Mouse (Mus musculus) gastrocnemius, adult 18-20 months (tissue): Measurements from ENCODE around the gene Nop10. TPM values are rescaled to one million over a fixed set of nuclear protein-coding genes. Genes with fewer than 3 reads are reported as not detected.
"Not testable (repeated sequence)": the region's sequence is repeated elsewhere in the genome, so short reads cannot be mapped to it uniquely, and the experiment has no call there.

Experiments
- DNase-seq: peaks from one replicate; pipeline ENCODE4 v3.0.0; 2021; ENCODE audit warnings: low spot score
- total RNA-seq, 2 experiments: library from RNA; stranded (reverse); gene quantifications; 2 replicates each; pipeline ENCODE4 v1.2.3; 2021

Gene Nop10
- total RNA-seq, 2 experiments from 2014 or later: 52.3 to 59.1 TPM

DNA sequence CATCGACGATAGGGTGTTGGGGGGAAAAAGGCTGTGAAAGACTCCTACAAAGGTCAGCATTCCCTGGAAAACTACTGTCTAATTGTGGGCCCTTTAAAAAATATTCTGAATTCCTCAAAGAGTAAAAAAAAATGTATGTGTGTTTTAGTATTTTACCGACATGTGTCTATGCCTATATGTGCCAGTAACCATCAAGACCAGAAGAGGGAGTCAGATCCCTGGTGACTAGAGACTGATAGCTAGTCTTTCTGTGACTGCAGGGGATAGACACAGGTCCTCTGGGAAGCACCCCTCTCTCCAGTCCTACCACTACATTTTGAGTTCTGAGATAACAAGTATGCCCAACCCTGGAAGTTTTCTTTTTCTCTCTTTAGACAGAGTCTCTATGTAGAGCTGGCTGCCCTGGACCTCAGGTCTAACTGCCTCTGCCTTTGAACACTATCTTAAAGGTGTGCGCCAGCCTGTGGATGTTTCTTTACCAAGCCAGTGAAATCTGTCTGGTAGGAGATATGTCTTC lies 1.1 kb downstream of the Nop10 start:
- DNase-seq: no peak

DNA sequence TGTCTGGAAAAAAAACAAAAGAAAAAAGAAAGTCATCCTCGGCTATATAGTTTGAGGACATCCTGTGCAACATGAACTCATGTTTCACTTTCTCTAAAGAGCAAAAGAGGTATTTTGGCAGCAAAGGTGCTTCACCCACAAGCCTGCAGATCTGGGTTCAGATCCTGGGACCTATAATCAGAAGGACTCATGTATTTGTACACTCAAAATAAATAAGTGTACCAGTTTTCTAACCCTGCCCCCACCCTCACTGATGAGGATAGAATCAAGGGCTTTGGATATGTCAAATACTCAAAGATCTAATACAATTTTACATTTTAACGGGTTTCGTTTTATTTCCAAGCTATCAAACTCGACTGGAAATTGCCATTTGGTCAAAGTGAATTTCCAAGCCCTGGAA lies 2.6 kb downstream of the Nop10 start:
- no peak for DNase-seq

DNA sequence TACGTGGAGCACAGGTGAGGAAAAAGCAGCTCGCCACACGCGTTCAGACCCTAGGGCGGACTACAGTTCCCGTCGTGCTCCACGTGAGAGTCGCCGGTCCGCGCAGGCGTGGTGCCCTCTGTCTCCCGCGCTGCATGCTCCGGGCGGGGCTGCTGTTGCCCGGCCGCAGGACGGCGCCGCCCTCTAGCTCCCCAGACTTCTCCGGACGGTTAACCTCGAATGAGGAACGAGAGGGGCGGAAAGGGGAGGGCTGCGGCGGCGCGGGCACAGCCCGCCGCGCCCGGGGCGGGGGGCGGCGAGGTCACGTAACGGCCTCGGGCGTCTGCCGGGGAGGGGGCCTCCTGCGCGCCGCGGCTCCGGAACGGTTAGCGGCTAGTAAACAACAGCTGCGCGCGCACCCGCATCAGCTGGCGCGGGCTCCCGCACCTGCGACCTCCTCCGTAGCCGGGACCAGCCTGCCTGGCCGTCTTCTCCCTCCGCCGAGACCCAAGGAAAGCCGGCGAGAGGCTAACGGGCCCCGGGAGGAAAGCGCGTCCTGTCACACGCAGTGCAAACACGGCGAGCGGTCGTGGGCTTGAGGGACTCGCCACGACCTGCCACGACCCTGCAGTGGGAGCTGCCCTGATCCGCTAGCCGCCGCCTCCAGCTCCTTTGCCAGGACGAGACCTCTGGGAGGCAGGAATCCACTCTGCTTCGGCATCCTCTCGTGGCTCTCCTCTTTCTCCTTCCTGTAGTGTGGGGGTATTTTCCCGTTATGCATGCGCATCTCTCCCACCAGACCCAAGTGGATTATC lies 3.9 kb downstream of the Nop10 start, which contains the start of gene Slc12a6:
Slc12a6 (plus strand) TSS at position 378 of the 794 bp plus-strand sequence.
- peak; percentile 93 for DNase-seq

DNA sequence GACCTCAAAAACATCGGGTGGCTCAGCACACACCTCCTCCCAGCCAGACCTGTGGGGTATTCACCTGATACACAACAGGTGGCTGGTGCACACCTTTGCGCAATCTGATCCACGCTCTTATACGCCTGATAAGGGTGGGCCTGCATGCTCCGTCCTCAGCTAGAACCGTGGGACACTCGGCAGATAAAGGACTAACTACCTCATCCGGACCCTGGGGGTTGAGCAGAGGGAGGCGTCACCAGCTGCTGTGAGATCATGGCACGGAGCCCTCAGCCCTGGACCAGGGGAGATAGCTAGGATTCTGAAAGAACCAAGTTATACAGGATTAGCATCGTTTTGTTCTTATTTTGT lies 4.5 kb downstream of the Nop10 start, which contains the start of gene Gm21985:
Gm21985 (plus strand) TSS at position 73 of the 351 bp plus-strand sequence.
- DNase-seq: peak; percentile 58

DNA sequence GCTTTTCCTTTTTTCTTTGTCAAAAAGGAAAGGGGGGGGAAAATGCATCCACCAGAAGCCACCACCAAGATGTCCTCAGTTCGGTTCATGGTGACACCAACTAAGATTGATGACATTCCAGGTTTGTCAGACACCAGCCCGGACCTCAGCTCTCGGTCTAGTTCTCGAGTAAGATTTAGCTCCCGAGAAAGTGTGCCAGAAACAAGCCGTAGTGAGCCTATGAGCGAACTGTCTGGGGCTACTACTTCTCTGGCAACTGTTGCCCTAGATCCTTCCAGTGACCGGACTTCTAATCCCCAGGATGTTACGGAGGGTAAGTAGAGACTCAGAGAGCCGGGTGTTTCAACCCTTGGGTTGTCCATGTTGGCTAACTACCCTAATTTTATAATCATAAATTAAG lies 5.1 kb downstream of the Nop10 start:
- DNase-seq: peak; percentile 59

DNA sequence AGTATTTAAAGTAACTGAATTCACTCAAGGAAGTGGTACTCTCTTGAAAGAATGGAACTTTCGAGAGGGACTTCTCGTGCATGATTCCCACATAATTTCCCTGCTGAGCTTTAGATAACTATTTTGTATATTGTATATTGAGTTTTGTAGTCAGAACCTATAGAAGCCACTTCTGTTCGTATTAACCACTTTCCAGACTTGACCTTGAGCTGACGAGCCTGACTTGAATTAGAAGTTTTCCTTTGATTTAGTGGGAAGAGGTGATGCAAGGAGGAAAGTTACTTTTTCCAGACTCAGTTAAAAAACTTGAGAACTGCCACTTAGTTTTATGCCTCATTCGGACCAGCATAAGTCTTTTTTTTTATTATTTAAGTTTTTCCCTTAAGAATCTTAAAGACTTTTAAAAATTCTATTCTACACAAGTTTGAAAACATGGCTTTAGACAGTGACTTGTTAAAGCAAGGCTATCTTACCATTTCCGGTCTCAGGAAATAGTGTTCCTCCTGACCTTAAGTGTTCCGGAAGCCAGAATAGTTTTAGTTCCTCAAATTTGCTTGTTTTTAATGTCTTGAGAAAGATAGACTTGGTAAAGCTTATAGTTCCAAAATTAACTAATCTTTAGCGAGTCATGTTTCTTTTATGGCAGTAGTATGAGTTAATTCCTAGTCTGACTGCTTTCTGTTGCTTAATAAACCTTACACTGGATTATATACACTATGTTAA lies 6.0 kb downstream of the Nop10 start:
- no peak for DNase-seq

DNA sequence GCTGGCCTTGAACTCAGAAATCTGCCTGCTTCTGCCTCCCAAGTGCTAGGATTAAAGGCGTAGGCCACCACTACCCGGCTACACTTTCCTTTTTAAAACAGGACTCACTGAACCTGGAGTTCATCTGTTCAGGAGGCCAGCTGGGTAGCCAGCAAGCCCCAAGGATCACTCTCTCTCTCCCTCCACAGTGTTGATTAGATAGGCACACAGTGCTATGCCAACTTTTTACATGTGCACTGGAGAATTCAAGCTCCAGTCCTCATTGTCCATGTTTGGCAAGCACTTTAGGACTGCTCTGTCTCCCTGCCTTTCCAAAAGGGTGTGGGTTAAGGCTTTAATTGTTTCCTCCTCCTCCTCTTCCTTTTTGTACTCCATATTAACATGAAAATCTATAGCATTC lies 8.3 kb downstream of the Nop10 start:
- DNase-seq: no peak

DNA sequence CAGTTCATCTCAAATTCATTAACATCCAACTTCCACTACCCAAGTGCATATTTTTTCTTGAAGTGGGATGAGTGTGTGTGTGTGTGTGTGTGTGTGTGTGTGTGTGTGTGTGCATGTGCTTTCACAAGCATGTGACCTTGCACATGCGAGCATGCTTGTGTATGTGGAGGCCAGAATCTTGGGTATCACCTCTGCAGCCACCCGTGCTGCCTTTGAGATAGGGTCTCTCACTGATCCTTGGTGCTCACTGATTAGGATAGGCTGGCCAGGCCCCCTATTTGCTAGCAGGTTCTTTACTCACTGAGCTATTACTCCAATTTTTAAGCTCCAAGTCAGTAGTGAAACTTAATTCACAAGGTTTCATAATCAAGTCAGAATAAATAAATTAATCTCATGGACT lies 11.2 kb downstream of the Nop10 start:
- no peak for DNase-seq

DNA sequence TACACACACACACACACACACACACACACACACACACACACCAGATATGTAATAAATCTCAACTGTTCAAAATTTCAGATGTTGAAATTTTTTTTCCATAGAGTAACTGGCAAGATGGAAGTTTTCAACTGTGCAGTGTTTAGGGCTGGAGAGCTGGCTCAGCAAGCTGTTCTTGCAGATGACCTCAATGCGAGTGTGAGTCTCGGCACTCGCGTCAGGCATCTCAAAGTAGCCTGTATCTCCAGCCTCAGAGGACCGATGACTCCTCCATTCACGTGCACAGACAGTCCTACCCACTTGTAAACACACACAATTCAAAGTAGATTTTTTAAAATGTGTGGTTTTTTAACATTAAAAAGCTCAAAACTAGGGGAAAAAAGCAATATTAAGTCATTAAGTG lies 11.7 kb downstream of the Nop10 start:
- DNase-seq: no peak

DNA sequence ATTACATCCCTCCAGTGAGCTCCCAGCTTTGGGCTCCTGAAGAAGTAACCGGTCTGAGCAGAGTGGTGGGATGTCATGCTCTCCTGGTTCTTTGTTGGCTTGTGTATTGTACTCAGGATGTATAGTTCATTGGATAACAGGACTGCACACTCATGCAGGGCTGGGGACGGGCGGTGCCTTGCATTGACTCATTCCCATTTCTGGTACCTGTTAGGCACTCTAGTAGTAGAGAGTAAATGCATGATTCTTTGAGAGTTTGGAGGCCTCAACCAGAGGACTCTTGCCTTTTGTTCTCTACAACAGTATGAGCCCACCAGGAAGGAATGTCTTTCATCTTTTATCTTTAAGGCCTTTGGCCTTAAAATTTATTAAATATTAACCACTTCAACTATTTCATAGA lies 15.1 kb downstream of the Nop10 start:
- DNase-seq: no peak

DNA sequence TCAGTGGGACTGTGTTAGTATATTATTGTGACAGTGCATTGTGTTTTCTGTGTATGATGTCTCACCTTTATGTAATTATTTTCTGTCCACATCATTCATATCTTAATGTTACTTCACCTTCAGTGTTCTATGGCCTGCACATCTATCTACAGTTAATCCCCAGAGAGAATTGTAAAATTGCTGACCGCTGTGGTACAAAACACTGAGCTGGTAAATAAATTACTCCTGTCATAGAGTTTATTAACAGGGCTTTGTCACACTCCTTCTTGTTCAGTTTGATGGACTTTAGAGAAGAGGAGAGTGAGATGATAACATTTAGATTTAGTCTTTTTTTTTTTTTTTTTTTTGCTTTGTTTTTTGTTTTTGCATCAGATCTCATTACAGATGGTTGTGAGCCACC lies 21.1 kb downstream of the Nop10 start:
- DNase-seq: no peak

DNA sequence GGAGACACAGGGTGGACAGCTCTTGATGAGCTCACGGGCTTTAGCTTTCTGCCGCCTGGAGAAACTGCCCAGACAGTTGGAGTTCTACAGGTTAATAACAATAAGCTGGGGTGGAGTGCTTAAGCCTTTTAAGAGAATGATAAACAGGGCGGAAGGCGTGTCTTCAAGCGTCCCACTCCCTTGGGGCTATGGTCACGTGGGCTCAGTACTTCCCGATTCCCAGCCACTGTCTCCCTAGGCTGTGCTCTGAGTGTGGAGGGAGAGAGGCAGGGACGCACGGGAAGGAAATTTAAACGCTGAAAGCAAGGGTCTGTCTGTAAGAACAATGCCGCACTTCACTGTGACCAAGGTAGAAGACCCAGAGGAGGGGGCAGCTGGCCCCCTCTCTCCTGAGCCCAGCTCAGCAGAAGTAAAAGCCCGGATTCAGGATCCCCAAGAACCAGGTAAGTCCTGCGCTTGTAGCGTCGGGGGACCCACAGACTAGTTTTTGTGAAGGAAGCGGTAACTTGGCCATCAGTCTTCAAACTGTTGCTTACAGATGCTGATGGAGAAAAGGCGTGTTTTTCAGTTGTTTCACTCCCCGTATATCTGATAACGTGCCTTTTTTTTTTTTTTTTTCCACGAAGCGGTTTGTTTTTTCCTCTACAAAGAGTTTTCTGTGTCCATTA lies 22.8 kb downstream of the Nop10 start:
- peak; percentile 66 for DNase-seq

DNA sequence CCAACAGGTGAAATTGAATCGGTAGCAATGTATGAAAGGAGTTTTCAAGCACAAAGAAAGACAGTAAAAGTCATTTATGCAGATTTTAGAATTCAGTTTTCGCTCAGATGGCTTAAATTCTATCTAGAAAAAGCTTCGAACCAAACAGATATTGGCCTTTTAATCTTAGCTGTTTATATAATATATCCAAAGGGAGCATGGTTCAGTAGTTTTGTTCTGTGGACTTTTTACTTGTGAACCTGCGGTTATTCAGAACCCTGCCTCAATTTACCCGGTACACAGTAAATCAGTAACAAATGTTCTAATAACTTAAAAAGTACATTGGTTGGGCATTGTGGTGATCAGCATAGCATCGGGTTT lies 23.3 kb downstream of the Nop10 start:
- DNase-seq: no peak

DNA sequence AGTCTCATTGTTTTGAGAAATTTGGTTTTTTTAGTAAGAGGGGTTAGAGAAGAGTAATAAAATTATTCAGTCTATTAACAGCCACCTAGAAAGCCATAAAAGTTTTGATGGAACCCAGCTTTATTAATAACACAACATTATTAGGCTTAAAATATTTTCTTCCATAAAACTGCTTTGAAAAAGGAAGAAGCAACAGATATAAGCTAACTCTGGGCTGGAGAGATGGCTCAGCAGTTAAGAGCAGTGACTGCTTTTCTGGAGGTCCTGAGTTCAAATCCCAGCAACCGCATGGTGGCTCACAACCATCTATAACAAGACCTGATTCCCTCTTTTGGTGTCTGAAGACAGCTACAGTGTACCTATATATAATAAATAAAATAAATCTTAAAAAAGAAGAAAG lies 24.3 kb downstream of the Nop10 start:
- DNase-seq: not testable (repeated sequence)

DNA sequence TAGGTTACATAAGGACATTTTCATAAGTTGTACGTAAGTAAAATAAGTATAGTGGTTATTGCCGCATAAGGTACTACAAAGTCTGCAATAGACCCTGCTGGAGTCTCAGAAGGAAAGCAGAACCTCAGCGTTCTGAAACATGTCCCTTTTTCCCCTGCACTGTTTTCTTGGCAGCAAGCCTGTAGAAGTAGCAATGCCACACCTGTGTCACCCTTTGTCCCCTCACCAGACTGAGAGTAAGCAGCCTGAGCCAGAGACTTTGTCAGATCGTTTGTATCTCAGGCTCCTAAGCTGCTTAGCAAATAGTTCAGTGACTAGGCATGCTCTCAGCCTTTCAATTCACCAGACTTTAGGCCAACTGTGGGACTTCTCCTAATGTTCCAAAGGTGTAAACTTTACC lies 25.3 kb downstream of the Nop10 start:
- no peak for DNase-seq

DNA sequence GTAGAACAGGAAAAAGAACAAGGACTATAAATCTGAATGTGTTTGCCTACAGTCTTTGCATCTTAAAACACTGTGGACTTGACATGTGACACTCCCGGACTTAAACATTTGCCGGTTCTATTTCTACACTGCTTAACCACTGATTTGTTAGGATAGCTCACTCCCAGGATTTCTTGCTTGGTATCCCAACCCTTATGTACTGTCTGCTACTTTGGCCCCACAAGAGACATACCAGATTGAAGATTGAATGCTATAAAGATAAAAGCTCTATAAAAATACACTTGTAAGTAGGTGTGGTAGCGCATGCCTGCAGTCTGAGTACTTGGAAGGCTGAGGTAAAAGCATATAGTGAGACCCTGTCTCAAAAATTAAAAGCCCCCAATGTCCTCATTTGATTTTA lies 27.8 kb downstream of the Nop10 start:
- no peak for DNase-seq

DNA sequence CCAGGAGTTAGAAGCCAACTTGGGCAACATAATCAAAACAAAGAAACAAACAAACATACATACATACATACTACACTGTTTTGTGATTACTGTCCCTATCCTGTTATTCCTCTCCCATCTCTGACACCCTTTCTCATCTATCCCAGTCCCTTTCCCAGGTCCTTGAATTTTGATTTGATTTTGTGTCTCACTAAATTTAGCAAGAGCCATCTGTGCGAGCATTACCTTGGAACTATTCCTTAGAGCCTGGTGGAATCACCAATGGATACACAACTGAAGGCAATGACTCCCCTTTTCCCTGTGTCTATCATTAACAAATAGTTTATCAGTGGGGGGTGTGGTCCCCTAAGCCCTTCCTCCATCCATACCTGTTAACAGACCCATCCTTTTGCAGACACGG lies 31.1 kb downstream of the Nop10 start:
- no peak for DNase-seq

DNA sequence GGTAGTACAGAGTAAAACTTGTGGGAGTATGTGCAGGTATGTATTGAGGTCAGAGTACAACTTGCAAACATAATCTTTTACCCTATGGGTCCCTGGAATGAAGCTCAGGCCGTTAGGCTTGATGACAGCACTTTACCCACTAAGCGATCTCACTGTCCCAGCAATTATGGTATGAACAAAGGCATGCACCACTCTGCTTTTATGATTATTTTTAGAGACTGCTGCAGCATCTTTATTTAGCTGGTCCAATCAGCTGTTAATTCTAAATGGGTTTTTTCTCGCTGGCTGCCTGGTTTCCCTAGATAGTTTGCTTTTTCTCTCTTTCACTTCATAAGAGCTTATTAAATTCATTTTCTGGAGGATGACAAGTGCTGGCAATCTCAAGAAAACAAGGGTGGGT lies 34.5 kb downstream of the Nop10 start:
- no peak for DNase-seq

DNA sequence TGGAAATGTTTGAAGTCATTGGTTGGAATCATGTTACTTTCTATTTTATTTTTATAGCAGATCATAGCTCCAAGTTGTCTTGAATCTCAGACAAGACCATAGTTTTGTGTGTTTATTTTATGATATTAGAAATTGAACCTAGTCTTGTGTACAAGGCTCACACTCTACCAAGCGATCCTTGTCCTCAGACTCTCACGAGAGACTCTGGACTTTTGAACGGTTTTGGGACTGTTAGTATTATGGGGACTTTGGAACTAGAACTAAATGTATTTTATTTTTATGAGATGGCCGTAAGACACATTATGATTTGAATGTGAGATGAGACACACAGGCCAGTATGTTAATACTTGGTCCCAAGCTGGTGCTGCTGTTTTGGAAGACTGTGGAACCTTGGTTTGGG lies 36.5 kb downstream of the Nop10 start:
- DNase-seq: no peak

DNA sequence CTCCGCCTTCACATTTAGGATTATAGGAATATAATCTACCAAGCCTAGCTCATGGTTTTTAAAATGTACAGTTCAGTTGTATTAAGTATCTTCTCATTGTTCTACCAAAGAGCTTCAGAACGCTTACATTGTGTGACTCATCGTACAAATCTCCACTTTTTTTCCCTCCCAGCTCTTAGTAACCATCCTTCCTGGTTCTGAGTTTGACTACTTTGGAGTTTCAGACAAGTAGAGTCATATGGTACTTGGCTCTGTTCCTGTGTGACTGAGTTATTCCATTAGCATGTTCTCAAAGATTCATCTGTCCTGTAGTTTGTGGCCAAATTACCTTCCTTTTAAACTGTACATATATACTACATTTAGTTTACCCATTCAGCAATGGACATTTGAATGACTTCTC lies 46.9 kb downstream of the Nop10 start:
- DNase-seq: no peak

DNA sequence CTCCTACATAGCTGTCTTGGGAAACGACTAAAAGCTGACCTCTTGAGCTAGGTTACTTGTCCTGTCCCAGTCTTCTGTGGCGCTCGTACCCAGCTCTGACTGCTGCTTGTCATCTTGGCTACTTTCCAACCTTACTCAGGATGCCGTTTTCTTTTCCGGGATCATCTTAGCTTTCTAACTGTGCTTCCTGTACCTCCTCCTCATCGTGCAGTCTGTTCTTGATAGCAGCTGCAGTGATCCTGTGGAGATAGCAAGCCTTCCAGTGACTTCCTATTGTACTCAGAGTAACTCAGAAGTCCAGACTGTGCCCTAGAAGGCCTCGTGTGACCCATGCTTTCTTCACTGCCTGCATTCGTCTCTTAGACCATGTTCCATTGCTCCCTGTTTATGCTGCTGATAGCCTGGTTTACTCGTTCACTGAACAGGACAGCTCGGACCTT lies 47.5 kb downstream of the Nop10 start:
- DNase-seq: no peak
